Mouse (Mus musculus) limb, embryonic 10.5 days (tissue): ENCODE data around the gene Pcnx3. TPM values are rescaled to one million over a fixed set of nuclear protein-coding genes. Genes with fewer than 3 reads are reported as not detected.

Experiments
- DNase-seq: peaks from one replicate; pipeline ENCODE4 v3.0.0-alpha.2; 2017; ENCODE audit warnings: low spot score
- H3K27ac ChIP-seq: fragments of 300-500 bp; sonication (generic); 2 replicates; pipeline ENCODE4 v1.5.1; 2016; ENCODE audit warnings: mild to moderate bottlenecking
- H3K27me3 ChIP-seq: fragments of 300-500 bp; sonication (generic); 2 replicates; pipeline ENCODE4 v1.6.1; 2016; ENCODE audit warnings: low read depth, mild to moderate bottlenecking; ENCODE audit not compliant: poor library complexity, severe bottlenecking
- H3K36me3 ChIP-seq: fragments of 300-500 bp; sonication (generic); 2 replicates; pipeline ENCODE4 v1.6.1; 2016; ENCODE audit warnings: mild to moderate bottlenecking, moderate library complexity
- H3K4me1 ChIP-seq: fragments of 300-500 bp; sonication (generic); 2 replicates; pipeline ENCODE4 v1.6.1; 2016
- H3K4me3 ChIP-seq: fragments of 300-500 bp; sonication (generic); 2 replicates; pipeline ENCODE4 v1.5.1; 2016; ENCODE audit warnings: mild to moderate bottlenecking, moderate library complexity
- H3K9me3 ChIP-seq: fragments of 300-500 bp; sonication (generic); replicated peaks from 2 replicates; pipeline ENCODE4 v1.6.1; 2016; ENCODE audit warnings: mild to moderate bottlenecking
- WGBS: fragments of 180-500 bp; shearing (Covaris S2); methylation state at CpG from one replicate; pipeline ENCODE4 v1.1.7; 2016; 5-methylcytosine and 5-hydroxymethylcytosine counted together
- polyA plus RNA-seq: library from polyadenylated mRNA; unstranded; fragments of >200 nt; fragmentation: Nextera tagmentation; extraction: Ambion mirVana; gene quantifications from 2 replicates; pipeline ENCODE4 v1.2.1, GENCODE M21; 2016

The Pcnx3 gene
- polyA plus RNA-seq, 1 experiment from 2014 or later, result 34.3 TPM

- Histone ChIP-seq H3K27me3 (no peaks in the 10 kb centered on the region), H3K4me1 (peaks cover 44% of the 10 kb centered on the region), H3K27ac (no peak overlapping the region), H3K9me3 (no peaks in the 10 kb centered on the region), H3K4me3 (no peak overlapping the region), H3K36me3 (peaks cover 74% of the 10 kb centered on the region)
- no peak for DNase-seq
- 90% methylated on average over 17 of the region's 17 CpGs for WGBS
Measured at GRCm38 (mm10) chr19:5641021-5641420, 47.7 kb downstream of the Pcnx3 start.

- 46% methylated on average over 9 of the region's 9 CpGs for WGBS
- H3K4me3 ChIP-seq, result no peak overlapping the region
- H3K36me3 ChIP-seq, result peaks cover 67% of the 10 kb centered on the region
- H3K27me3 ChIP-seq, result no peaks in the 10 kb centered on the region
- peaks cover 44% of the 10 kb centered on the region for H3K4me1 ChIP-seq
- DNase-seq, result no peak
- H3K9me3 ChIP-seq, result no peaks in the 10 kb centered on the region
- no peak overlapping the region for H3K27ac ChIP-seq
Measured at GRCm38 (mm10) chr19:5640339-5640738, 48.4 kb downstream of the Pcnx3 start.

- no peak for DNase-seq
- Histone ChIP-seq H3K36me3 (peaks cover 49% of the 10 kb centered on the region), H3K27ac (peak overlapping the region; percentile 95), H3K4me3 (peak overlapping the region; percentile 84), H3K4me1 (peaks cover 44% of the 10 kb centered on the region), H3K9me3 (no peaks in the 10 kb centered on the region), H3K27me3 (no peaks in the 10 kb centered on the region)
- 93% methylated on average over 18 of the region's 18 CpGs for WGBS
Measured at GRCm38 (mm10) chr19:5638416-5639005, 50.2 kb downstream of the Pcnx3 start.

GRCm38 (mm10) chr19:5637069-5638047 is 51.4 kb downstream of the Pcnx3 start, which contains the start of gene Rela:
Rela (plus strand) TSS chr19:5637483.
- H3K27me3 ChIP-seq, result no peaks in the 10 kb centered on the region
- H3K4me3 ChIP-seq, result peak within 1 kb of the TSS; percentile 84
- H3K4me1 ChIP-seq, result peaks cover 44% of the 10 kb centered on the region
- H3K27ac ChIP-seq, result peak within 1 kb of the TSS; percentile 95
- H3K9me3 ChIP-seq, result no peaks in the 10 kb centered on the region
- under 1% methylated on average over 107 of the region's 109 CpGs for WGBS
- peak; percentile 89 for DNase-seq
- H3K36me3 ChIP-seq, result peaks cover 38% of the 10 kb centered on the region

GRCm38 (mm10) chr19:5636571-5637041 is 52.1 kb downstream of the Pcnx3 start:
- H3K4me1 ChIP-seq, result peaks cover 44% of the 10 kb centered on the region
- 46% methylated on average over 12 of the region's 12 CpGs for WGBS

GRCm38 (mm10) chr19:5636036-5636570 is 52.6 kb downstream of the Pcnx3 start:
- Histone ChIP-seq H3K36me3 (peaks cover 26% of the 10 kb centered on the region), H3K9me3 (no peaks in the 10 kb centered on the region), H3K27me3 (no peaks in the 10 kb centered on the region), H3K27ac (no peak overlapping the region), H3K4me1 (peaks cover 44% of the 10 kb centered on the region), H3K4me3 (no peak overlapping the region)
- DNase-seq, result no peak
- WGBS, result 86% methylated on average over 7 of the region's 7 CpGs

More at GRCm38 (mm10) chr19:5636571-5637041, 52.1 kb downstream of the Pcnx3 start:
- peak; percentile 40 for DNase-seq
- Histone ChIP-seq H3K36me3 (peaks cover 31% of the 10 kb centered on the region), H3K9me3 (no peaks in the 10 kb centered on the region), H3K4me3 (peak overlapping the region; percentile 84), H3K27me3 (no peaks in the 10 kb centered on the region), H3K27ac (peak overlapping the region; percentile 95)

GRCm38 (mm10) chr19:5632120-5632519 is 56.6 kb downstream of the Pcnx3 start:
- 78% methylated on average over 9 of the region's 9 CpGs for WGBS
- no peaks in the 10 kb centered on the region for H3K36me3 ChIP-seq
- no peak overlapping the region for H3K27ac ChIP-seq
- DNase-seq, result no peak
- H3K4me3 ChIP-seq, result no peak overlapping the region
- no peaks in the 10 kb centered on the region for H3K9me3 ChIP-seq
- peaks cover 10% of the 10 kb centered on the region for H3K4me1 ChIP-seq
- no peaks in the 10 kb centered on the region for H3K27me3 ChIP-seq

- H3K36me3 ChIP-seq, result no peaks in the 10 kb centered on the region
- no peak overlapping the region for H3K4me3 ChIP-seq
- no peak for DNase-seq
- no peaks in the 10 kb centered on the region for H3K27me3 ChIP-seq
- H3K27ac ChIP-seq, result no peak overlapping the region
- no peaks in the 10 kb centered on the region for H3K4me1 ChIP-seq
- H3K9me3 ChIP-seq, result no peaks in the 10 kb centered on the region
Measured at GRCm38 (mm10) chr19:5629907-5630306, 58.8 kb downstream of the Pcnx3 start.

- no peak for DNase-seq
- H3K27me3 ChIP-seq, result no peaks in the 10 kb centered on the region
- no peaks in the 10 kb centered on the region for H3K4me1 ChIP-seq
- WGBS, result 89% methylated on average over 8 of the region's 8 CpGs
- H3K4me3 ChIP-seq, result no peak overlapping the region
- no peaks in the 10 kb centered on the region for H3K9me3 ChIP-seq
- H3K27ac ChIP-seq, result no peak overlapping the region
- no peaks in the 10 kb centered on the region for H3K36me3 ChIP-seq
Measured at GRCm38 (mm10) chr19:5625311-5625710, 63.4 kb downstream of the Pcnx3 start.

- no peaks in the 10 kb centered on the region for H3K9me3 ChIP-seq
- H3K27me3 ChIP-seq, result no peaks in the 10 kb centered on the region
- H3K36me3 ChIP-seq, result no peaks in the 10 kb centered on the region
- no peak for DNase-seq
- no peak overlapping the region for H3K27ac ChIP-seq
- no peak overlapping the region for H3K4me3 ChIP-seq
- H3K4me1 ChIP-seq, result no peaks in the 10 kb centered on the region
- 81% methylated on average over 5 of the region's 5 CpGs for WGBS
Measured at GRCm38 (mm10) chr19:5621884-5622283, 66.8 kb downstream of the Pcnx3 start.

- no peaks in the 10 kb centered on the region for H3K36me3 ChIP-seq
- no peak for DNase-seq
- no peak overlapping the region for H3K27ac ChIP-seq
- no peaks in the 10 kb centered on the region for H3K9me3 ChIP-seq
- no peaks in the 10 kb centered on the region for H3K4me1 ChIP-seq
- H3K4me3 ChIP-seq, result no peak overlapping the region
- H3K27me3 ChIP-seq, result no peaks in the 10 kb centered on the region
- 88% methylated on average over 4 of the region's 4 CpGs for WGBS
Measured at GRCm38 (mm10) chr19:5620007-5620406, 68.7 kb downstream of the Pcnx3 start.

GRCm38 (mm10) chr19:5614953-5615352 is 73.8 kb downstream of the Pcnx3 start:
- WGBS, result 76% methylated on average over 2 of the region's 2 CpGs
- no peaks in the 10 kb centered on the region for H3K36me3 ChIP-seq
- H3K4me1 ChIP-seq, result peaks cover 8% of the 10 kb centered on the region
- H3K27ac ChIP-seq, result no peak overlapping the region
- H3K9me3 ChIP-seq, result no peaks in the 10 kb centered on the region
- DNase-seq, result no peak
- no peaks in the 10 kb centered on the region for H3K27me3 ChIP-seq
- H3K4me3 ChIP-seq, result no peak overlapping the region
